Mouse (Mus musculus): ENCODE data around the gene Mapk9. TPM values are rescaled to one million over a fixed set of nuclear protein-coding genes. Genes with fewer than 3 reads are reported as not detected.
A peak's percentile ranks its signal among the peaks of the same experiment; 100 is the strongest.
"Not testable (repeated sequence)": the region's sequence is repeated elsewhere in the genome, so short reads cannot be mapped to it uniquely, and the experiment has no call there.

The Mapk9 gene
- total RNA-seq (2015; ENCODE audit: low replicate concordance) (18.9 and 21.6 TPM in 2 replicates), total RNA-seq (2017; ENCODE audit: low replicate concordance) (19.4 and 27.6 TPM in 2 replicates)

GRCm38 (mm10) chr11:49846401-49847070 lies at the start of gene Mapk9:
Mapk9 (plus strand) TSS chr11:49846751.
- peak; percentile 88 for ATAC-seq (replicated peaks; ENCODE audit: low FRiP score, poor library complexity, severe bottlenecking)

- ATAC-seq (replicated peaks; ENCODE audit: low FRiP score, poor library complexity, severe bottlenecking) = no peak
Measured at GRCm38 (mm10) chr11:49798931-49799330, 47.6 kb upstream of the Mapk9 start.

GRCm38 (mm10) chr11:49801516-49801915 lies 45.0 kb upstream of the Mapk9 start:
- no peak for ATAC-seq (replicated peaks; ENCODE audit: low FRiP score, poor library complexity, severe bottlenecking)

- no peak for ATAC-seq (replicated peaks; ENCODE audit: low FRiP score, poor library complexity, severe bottlenecking)
Measured at GRCm38 (mm10) chr11:49803801-49804200, 42.8 kb upstream of the Mapk9 start.

- ATAC-seq (replicated peaks; ENCODE audit: low FRiP score, poor library complexity, severe bottlenecking) = no peak
Measured at GRCm38 (mm10) chr11:49806218-49806617, 40.3 kb upstream of the Mapk9 start.

- no peak for ATAC-seq (replicated peaks; ENCODE audit: low FRiP score, poor library complexity, severe bottlenecking)
Measured at GRCm38 (mm10) chr11:49808946-49809345, 37.6 kb upstream of the Mapk9 start.

GRCm38 (mm10) chr11:49810696-49811095 lies 35.9 kb upstream of the Mapk9 start:
- not testable (repeated sequence) for ATAC-seq (replicated peaks; ENCODE audit: low FRiP score, poor library complexity, severe bottlenecking)

- no peak for ATAC-seq (replicated peaks; ENCODE audit: low FRiP score, poor library complexity, severe bottlenecking)
Measured at GRCm38 (mm10) chr11:49811099-49811541, 35.4 kb upstream of the Mapk9 start.

GRCm38 (mm10) chr11:49811879-49812278 lies 34.7 kb upstream of the Mapk9 start:
- no peak for ATAC-seq (replicated peaks; ENCODE audit: low FRiP score, poor library complexity, severe bottlenecking)

GRCm38 (mm10) chr11:49818869-49819566 lies 27.5 kb upstream of the Mapk9 start:
- ATAC-seq (replicated peaks; ENCODE audit: low FRiP score, poor library complexity, severe bottlenecking) = no peak

GRCm38 (mm10) chr11:49819676-49820075 lies 26.9 kb upstream of the Mapk9 start:
- ATAC-seq (replicated peaks; ENCODE audit: low FRiP score, poor library complexity, severe bottlenecking) = no peak

- ATAC-seq (replicated peaks; ENCODE audit: low FRiP score, poor library complexity, severe bottlenecking) = no peak
Measured at GRCm38 (mm10) chr11:49820928-49821327, 25.6 kb upstream of the Mapk9 start.

- ATAC-seq (replicated peaks; ENCODE audit: low FRiP score, poor library complexity, severe bottlenecking) = no peak
Measured at GRCm38 (mm10) chr11:49821546-49821945, 25.0 kb upstream of the Mapk9 start.

GRCm38 (mm10) chr11:49822337-49822736 lies 24.2 kb upstream of the Mapk9 start:
- no peak for ATAC-seq (replicated peaks; ENCODE audit: low FRiP score, poor library complexity, severe bottlenecking)

- peak; percentile 84 for ATAC-seq (replicated peaks; ENCODE audit: low FRiP score, poor library complexity, severe bottlenecking)
Measured at GRCm38 (mm10) chr11:49824896-49825295, 21.7 kb upstream of the Mapk9 start.

- no peak for ATAC-seq (replicated peaks; ENCODE audit: low FRiP score, poor library complexity, severe bottlenecking)
Measured at GRCm38 (mm10) chr11:49827243-49827642, 19.3 kb upstream of the Mapk9 start.

GRCm38 (mm10) chr11:49829176-49829745 lies 17.3 kb upstream of the Mapk9 start:
- no peak for ATAC-seq (replicated peaks; ENCODE audit: low FRiP score, poor library complexity, severe bottlenecking)

- ATAC-seq (replicated peaks; ENCODE audit: low FRiP score, poor library complexity, severe bottlenecking) = no peak
Measured at GRCm38 (mm10) chr11:49831980-49832379, 14.6 kb upstream of the Mapk9 start.

- ATAC-seq (replicated peaks; ENCODE audit: low FRiP score, poor library complexity, severe bottlenecking) = no peak
Measured at GRCm38 (mm10) chr11:49832962-49833361, 13.6 kb upstream of the Mapk9 start.

- ATAC-seq (replicated peaks; ENCODE audit: low FRiP score, poor library complexity, severe bottlenecking) = no peak
Measured at GRCm38 (mm10) chr11:49834248-49834647, 12.3 kb upstream of the Mapk9 start.
